In genomic region chr4:148074521-148075189, GRCm38 (mm10) we compare ENCODE assay signal across 7 mouse cellular contexts. TPM values are rescaled to one million over a fixed set of nuclear protein-coding genes. Genes with fewer than 3 reads are reported as not detected.
A peak's percentile ranks its signal among the peaks of the same experiment; 100 is the strongest.
DNase-seq lines count a peak whose midpoint lies in the region; ATAC-seq and TF ChIP-seq lines count a peak whose summit lies in the region.

No protein-coding gene starts in this region.

- H3K9me3 ChIP-seq in hindbrain, embryonic 15.5 days = no peaks in the 10 kb centered on the region
- no peaks in the 10 kb centered on the region for H3K9me3 ChIP-seq in midbrain, embryonic 12.5 days

- no peak for TF ChIP-seq POLR2A in cortical plate, adult 2 months (IDR thresholded peaks at IDR 0.05; ENCODE audit: extremely low read depth, insufficient read depth, low read length)

- H3K4me1 ChIP-seq in cortical plate, adult 2 months (ENCODE audit: control insufficient read depth, insufficient read depth, low read length) = no peaks in the 10 kb centered on the region
- H3K4me1 ChIP-seq in hindbrain, embryonic 15.5 days (replicated peaks) = no peaks in the 10 kb centered on the region; the same call in 1 of the 2 replicates
- H3K4me1 ChIP-seq in midbrain, embryonic 12.5 days = 0 out of 2 replicates have a peak, but pooled peaks cover 4% of the 10 kb centered on the region

- H3K27me3 ChIP-seq in hindbrain, embryonic 15.5 days = no peaks in the 10 kb centered on the region
- H3K27me3 ChIP-seq in midbrain, embryonic 12.5 days = no peaks in the 10 kb centered on the region

- H3K9ac ChIP-seq in hindbrain, embryonic 15.5 days = no peak overlapping the region
- peak overlapping the region; percentile 21; the same call in 1 of the 2 replicates for H3K9ac ChIP-seq in midbrain, embryonic 12.5 days (replicated peaks)

- peak overlapping the region; percentile 55 for H3K4me2 ChIP-seq in hindbrain, embryonic 15.5 days
- peak overlapping the region; percentile 45 for H3K4me2 ChIP-seq in midbrain, embryonic 12.5 days (replicated peaks)

- WGBS in hindbrain, embryonic 15.5 days = 50% methylated on average over 17 of the region's 17 CpGs
- 49% methylated on average over 17 of the region's 17 CpGs for WGBS in midbrain, embryonic 12.5 days

- no peaks in the 10 kb centered on the region for H3K36me3 ChIP-seq in hindbrain, embryonic 15.5 days
- H3K36me3 ChIP-seq in midbrain, embryonic 12.5 days = 0 out of 2 replicates have a peak, but pooled peaks cover 1% of the 10 kb centered on the region

- H3K27ac ChIP-seq in cortical plate, adult 2 months (ENCODE audit: insufficient read depth, low read length) = no peak overlapping the region
- H3K27ac ChIP-seq in hindbrain, embryonic 15.5 days (replicated peaks) = no peak overlapping the region
- no peak overlapping the region for H3K27ac ChIP-seq in midbrain, embryonic 12.5 days (replicated peaks)

- ATAC-seq in hindbrain, embryonic 15.5 days (ENCODE audit: low FRiP score, low read depth) = peak; percentile 35; the same call in 1 of the 2 replicates
- ATAC-seq in midbrain, embryonic 12.5 days (ENCODE audit: low FRiP score, low read depth) = peak; percentile 21; the same call in 1 of the 2 replicates

- peak; percentile 55 for DNase-seq in thymus, postnatal 0 days (ENCODE audit: low spot score)
- no peak for DNase-seq in thymus, postnatal 4 days
- no peak for DNase-seq in gastrocnemius, postnatal 10 days
- no peak for DNase-seq in cerebellum, adult 9-10 months

- peak; percentile 26; the same call in 1 of the 2 replicates for TF ChIP-seq CTCF in cortical plate, adult 2 months (IDR thresholded peaks at IDR 0.05; ENCODE audit: extremely low read depth, insufficient read depth, low read length)

- H3K4me3 ChIP-seq in cortical plate, adult 2 months (ENCODE audit: insufficient read depth, low read length) = 0 out of 2 replicates have a peak overlapping the region, but pooled peaks have one; percentile 13
- H3K4me3 ChIP-seq in hindbrain, embryonic 15.5 days = peak overlapping the region; percentile 28
- peak overlapping the region; percentile 29 for H3K4me3 ChIP-seq in midbrain, embryonic 12.5 days

RNA-seq across cellular contexts. Expression of gene Agtrap, which starts 13.2 kb away (rescaled TPM):
- polyA plus RNA-seq in thymus, postnatal 0 days (2015; fragmentation: Nextera tagmentation; extraction: Ambion mirVana) = 43.3 and 45.2 TPM in 2 replicates
- 5.8 and 6.1 TPM in 2 replicates for polyA plus RNA-seq in cortical plate, adult 2 months (2012; rRNA removed)
- polyA plus RNA-seq in hindbrain, embryonic 15.5 days (2015; fragmentation: Nextera tagmentation; extraction: Ambion mirVana) = 6.0 and 6.8 TPM in 2 replicates
- polyA plus RNA-seq in midbrain, embryonic 12.5 days (2016; fragmentation: Nextera tagmentation; extraction: Ambion mirVana) = 11.2 and 11.9 TPM in 2 replicates
- 10 to 100 TPM; 14.9 to 15.5 TPM for total RNA-seq in gastrocnemius, postnatal 10 days (2021)

RNA-seq across cellular contexts. Expression of gene Mthfr, which starts 35.8 kb away (rescaled TPM):
- polyA plus RNA-seq in thymus, postnatal 0 days (2015; fragmentation: Nextera tagmentation; extraction: Ambion mirVana) = 8.3 and 9.0 TPM in 2 replicates
- 32.2 and 34.2 TPM in 2 replicates for polyA plus RNA-seq in cortical plate, adult 2 months (2012; rRNA removed)
- polyA plus RNA-seq in hindbrain, embryonic 15.5 days (2015; fragmentation: Nextera tagmentation; extraction: Ambion mirVana) = 18.0 and 22.1 TPM in 2 replicates
- polyA plus RNA-seq in midbrain, embryonic 12.5 days (2016; fragmentation: Nextera tagmentation; extraction: Ambion mirVana) = 44.5 and 44.8 TPM in 2 replicates
- total RNA-seq in gastrocnemius, postnatal 10 days (2021) = 10 to 100 TPM; 20.0 to 23.4 TPM

RNA-seq across cellular contexts. Expression of gene Clcn6, which starts 36.0 kb away (rescaled TPM):
- 4.1 and 4.2 TPM in 2 replicates for polyA plus RNA-seq in thymus, postnatal 0 days (2015; fragmentation: Nextera tagmentation; extraction: Ambion mirVana)
- polyA plus RNA-seq in cortical plate, adult 2 months (2012; rRNA removed) = 44.6 and 45.0 TPM in 2 replicates
- polyA plus RNA-seq in hindbrain, embryonic 15.5 days (2015; fragmentation: Nextera tagmentation; extraction: Ambion mirVana) = 31.3 and 32.8 TPM in 2 replicates
- polyA plus RNA-seq in midbrain, embryonic 12.5 days (2016; fragmentation: Nextera tagmentation; extraction: Ambion mirVana) = 26.9 and 29.7 TPM in 2 replicates
- 1 to 10 TPM; 7.1 to 8.5 TPM for total RNA-seq in gastrocnemius, postnatal 10 days (2021)

RNA-seq across cellular contexts. Expression of gene Mad2l2, which starts 55.5 kb away (rescaled TPM):
- polyA plus RNA-seq in thymus, postnatal 0 days (2015; fragmentation: Nextera tagmentation; extraction: Ambion mirVana) = 42.1 and 46.1 TPM in 2 replicates
- polyA plus RNA-seq in cortical plate, adult 2 months (2012; rRNA removed) = 24.2 and 25.2 TPM in 2 replicates
- polyA plus RNA-seq in hindbrain, embryonic 15.5 days (2015; fragmentation: Nextera tagmentation; extraction: Ambion mirVana) = 98.3 and 110 TPM in 2 replicates
- 94.7 and 95.2 TPM in 2 replicates for polyA plus RNA-seq in midbrain, embryonic 12.5 days (2016; fragmentation: Nextera tagmentation; extraction: Ambion mirVana)
- 10 to 100 TPM; 11.9 to 14.3 TPM for total RNA-seq in gastrocnemius, postnatal 10 days (2021)

RNA-seq across cellular contexts. Expression of gene Draxin, which starts 55.8 kb away (rescaled TPM):
- polyA plus RNA-seq in thymus, postnatal 0 days (2015; fragmentation: Nextera tagmentation; extraction: Ambion mirVana) = not detected in 2 replicates
- 0.42 and 0.45 TPM in 2 replicates for polyA plus RNA-seq in cortical plate, adult 2 months (2012; rRNA removed)
- 15.4 and 16.1 TPM in 2 replicates for polyA plus RNA-seq in hindbrain, embryonic 15.5 days (2015; fragmentation: Nextera tagmentation; extraction: Ambion mirVana)
- 16.7 and 16.8 TPM in 2 replicates for polyA plus RNA-seq in midbrain, embryonic 12.5 days (2016; fragmentation: Nextera tagmentation; extraction: Ambion mirVana)
- total RNA-seq in gastrocnemius, postnatal 10 days (2021) = under 1 TPM; 0.16 to 0.23 TPM
